Mouse (Mus musculus): Measurements from ENCODE around the gene Irs3.

GRCm38 (mm10) chr5:137652474-137652873, 7.0 kb upstream of the Irs3 start:
- TF ChIP-seq CTCF (IDR thresholded peaks at IDR 0.05; ENCODE audit: borderline replicate concordance, insufficient read depth, low read length), result 0 out of 2 replicates have a peak, but pooled peaks have one; percentile 15
- no peak for TF ChIP-seq POLR2A (IDR thresholded peaks at IDR 0.05; ENCODE audit: low read depth, low read length)
